Mouse (Mus musculus) testis, adult 2 months (tissue): ENCODE measurements around the gene Aff3.

ENCODE experiments used
- CTCF ChIP-seq: fragments of 200-500 bp; IDR thresholded peaks from 2 replicates; pipeline ENCODE4 v1.5.1; 2012; ENCODE audit warnings: low read depth, mild to moderate bottlenecking, inconsistent platforms, low read length, moderate library complexity; ENCODE audit not compliant: control insufficient read depth, insufficient read depth, insufficient replicate concordance
- POLR2A ChIP-seq: fragments of 200-500 bp; IDR thresholded peaks from 2 replicates; pipeline ENCODE4 v1.6.1; 2012; ENCODE audit warnings: low read depth, mild to moderate bottlenecking, inconsistent platforms, low read length, moderate library complexity; ENCODE audit not compliant: control insufficient read depth

- TF ChIP-seq POLR2A, result no peak
- TF ChIP-seq CTCF, result no peak
These were observed 118.1 kb downstream of the Aff3 start for GRCm38 (mm10) chr1:38546696-38547095.
